Mouse (Mus musculus): ENCODE results near the gene Kif1a. TPM values are rescaled to one million over a fixed set of nuclear protein-coding genes. Genes with fewer than 3 reads are reported as not detected.

Kif1a gene
- polyA plus RNA-seq, 1 experiment from 2014 or later: 10.0 TPM

DNA sequence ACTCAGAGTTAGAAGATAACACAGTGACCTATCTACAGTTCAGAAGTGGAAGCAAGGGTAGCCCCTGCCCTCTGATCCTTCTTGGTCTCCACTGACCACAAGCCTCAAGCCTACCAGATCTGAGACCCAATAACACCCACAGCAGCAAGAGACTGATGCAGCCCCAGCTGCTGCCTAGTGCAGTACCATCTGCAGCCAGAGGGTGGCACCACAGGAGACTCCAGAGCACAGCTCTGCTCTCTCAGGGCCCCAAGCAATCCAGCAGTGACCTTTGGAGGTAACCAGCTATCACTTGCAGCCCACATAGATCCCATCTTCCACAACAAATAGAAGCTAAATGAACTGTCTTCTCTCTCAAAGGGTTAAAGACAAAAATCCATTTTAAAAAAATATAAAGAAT is 87.3 kb downstream of the Kif1a start:
- H3K4me3 ChIP-seq (replicated peaks): no peak overlapping the region
- H3K27me3 ChIP-seq: no peaks in the 10 kb centered on the region
- no peak overlapping the region for H3K9ac ChIP-seq
- H3K36me3 ChIP-seq: no peaks in the 10 kb centered on the region
- H3K4me2 ChIP-seq: no peak overlapping the region
- no peak for ATAC-seq (replicated peaks; ENCODE audit: low FRiP score)
- H3K9me3 ChIP-seq (replicated peaks): no peaks in the 10 kb centered on the region
- H3K27ac ChIP-seq: no peak overlapping the region
- H3K4me1 ChIP-seq: no peaks in the 10 kb centered on the region

- Histone ChIP-seq H3K4me2 (no peak overlapping the region), H3K9ac (no peak overlapping the region), H3K4me1 (no peaks in the 10 kb centered on the region), H3K4me3 (replicated peaks) (no peak overlapping the region), H3K27me3 (no peaks in the 10 kb centered on the region), H3K36me3 (no peaks in the 10 kb centered on the region), H3K9me3 (replicated peaks) (no peaks in the 10 kb centered on the region), H3K27ac (no peak overlapping the region)
- ATAC-seq (replicated peaks; ENCODE audit: low FRiP score): no peak
- 74% methylated on average over 4 of the region's 4 CpGs for WGBS
Measured at GRCm38 (mm10) chr1:93013367-93013766, 88.4 kb downstream of the Kif1a start.

DNA sequence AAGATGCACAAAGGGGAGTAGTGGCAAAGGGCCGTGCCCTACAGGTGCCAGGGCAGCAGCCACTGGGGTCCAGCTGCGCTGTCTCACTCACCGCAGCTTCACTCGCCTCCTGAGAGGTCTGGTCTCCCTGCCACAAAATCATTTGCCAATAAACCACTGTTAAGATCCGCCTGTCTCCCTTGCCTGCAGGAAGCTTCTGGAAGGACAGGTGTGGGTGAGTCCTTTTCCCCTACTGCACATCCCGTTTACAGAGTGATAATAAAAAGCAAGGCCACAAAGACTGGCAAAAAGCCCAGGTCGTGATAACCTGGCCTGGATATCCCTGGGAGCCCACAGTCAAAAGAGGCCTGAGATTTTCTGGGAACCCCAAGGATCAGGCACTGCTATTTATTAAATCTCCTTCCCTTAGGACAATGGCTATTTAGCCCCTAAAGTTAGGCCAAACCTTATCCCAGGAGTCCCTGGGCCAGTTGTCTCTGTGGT is 89.6 kb downstream of the Kif1a start:
- H3K9me3 ChIP-seq (replicated peaks): no peaks in the 10 kb centered on the region
- 60% methylated on average over 7 of the region's 7 CpGs for WGBS
- no peaks in the 10 kb centered on the region for H3K4me1 ChIP-seq
- ATAC-seq (replicated peaks; ENCODE audit: low FRiP score): no peak
- no peak overlapping the region for H3K9ac ChIP-seq
- H3K4me2 ChIP-seq: no peak overlapping the region
- no peak overlapping the region for H3K27ac ChIP-seq
- no peaks in the 10 kb centered on the region for H3K27me3 ChIP-seq
- H3K36me3 ChIP-seq: no peaks in the 10 kb centered on the region
- no peak overlapping the region for H3K4me3 ChIP-seq (replicated peaks)

DNA sequence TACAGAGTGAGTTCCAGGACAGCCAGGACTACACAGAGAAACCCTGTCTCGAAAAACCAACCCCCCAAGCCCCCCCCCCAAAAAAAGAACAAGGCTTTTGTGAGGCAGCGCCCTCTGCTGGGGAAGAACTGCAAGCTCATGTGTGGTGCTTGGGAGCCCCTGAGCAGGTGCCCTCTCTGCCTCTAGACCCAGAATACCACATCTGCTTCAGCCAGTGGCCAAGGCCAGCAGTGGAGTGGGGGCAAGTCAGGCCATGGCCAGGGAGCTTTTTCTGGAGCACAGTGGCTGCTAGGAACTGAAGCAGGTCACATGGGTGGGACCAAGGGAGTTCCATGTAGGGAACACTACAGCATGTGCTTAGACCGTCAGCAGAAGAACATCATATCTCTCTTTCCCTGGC is 91.0 kb downstream of the Kif1a start:
- ATAC-seq (replicated peaks; ENCODE audit: low FRiP score): no peak
- Histone ChIP-seq H3K4me1 (no peaks in the 10 kb centered on the region), H3K4me2 (no peak overlapping the region), H3K27me3 (no peaks in the 10 kb centered on the region), H3K27ac (no peak overlapping the region), H3K9me3 (replicated peaks) (no peaks in the 10 kb centered on the region), H3K36me3 (no peaks in the 10 kb centered on the region), H3K4me3 (replicated peaks) (no peak overlapping the region), H3K9ac (no peak overlapping the region)
- WGBS: 39% methylated on average over 3 of the region's 3 CpGs

- Histone ChIP-seq H3K4me3 (replicated peaks) (no peak overlapping the region), H3K9me3 (replicated peaks) (no peaks in the 10 kb centered on the region), H3K27ac (no peak overlapping the region), H3K4me1 (no peaks in the 10 kb centered on the region), H3K27me3 (no peaks in the 10 kb centered on the region), H3K36me3 (no peaks in the 10 kb centered on the region), H3K9ac (no peak overlapping the region), H3K4me2 (no peak overlapping the region)
- WGBS: 57% methylated on average over 4 of the region's 4 CpGs
- no peak for ATAC-seq (replicated peaks; ENCODE audit: low FRiP score)
Measured at GRCm38 (mm10) chr1:93009196-93009595, 92.6 kb downstream of the Kif1a start.

DNA sequence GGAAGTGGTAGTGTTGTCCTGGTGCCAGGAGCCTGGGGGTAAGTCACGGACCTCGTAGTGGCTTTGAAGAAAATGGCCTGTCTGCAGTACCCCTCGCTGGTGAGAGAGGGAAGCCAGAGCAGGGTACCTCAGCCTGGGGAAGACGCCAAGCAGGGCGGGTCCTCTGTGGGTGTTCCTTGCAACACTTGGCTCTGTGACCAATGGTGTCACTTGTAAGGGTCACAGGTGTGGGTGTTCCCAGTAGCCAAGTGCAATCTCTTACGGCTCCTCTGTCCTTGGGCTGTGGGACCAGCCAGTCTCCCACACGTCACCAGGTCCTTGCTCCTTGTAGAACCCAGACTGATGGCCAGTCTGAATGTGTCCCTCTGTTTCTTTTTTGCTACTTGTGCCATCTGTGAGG is 95.7 kb downstream of the Kif1a start, which contains the start of gene Aqp12:
TSS of gene Aqp12 (plus strand) at position 274 of the 400 bp plus-strand sequence.
- no peaks in the 10 kb centered on the region for H3K4me1 ChIP-seq
- H3K9ac ChIP-seq: no peak within 1 kb of the TSS
- H3K36me3 ChIP-seq: no peaks in the 10 kb centered on the region
- H3K27me3 ChIP-seq: no peaks in the 10 kb centered on the region
- H3K9me3 ChIP-seq (replicated peaks): no peaks in the 10 kb centered on the region
- WGBS: 75% methylated on average over 7 of the region's 7 CpGs
- no peak within 1 kb of the TSS for H3K27ac ChIP-seq
- H3K4me3 ChIP-seq (replicated peaks): no peak within 1 kb of the TSS
- no peak within 1 kb of the TSS for H3K4me2 ChIP-seq
- ATAC-seq (replicated peaks; ENCODE audit: low FRiP score): no peak

GRCm38 (mm10) chr1:92992880-92993279 is 108.9 kb downstream of the Kif1a start:
- Histone ChIP-seq H3K9ac (no peak overlapping the region), H3K4me3 (replicated peaks) (no peak overlapping the region), H3K27ac (no peak overlapping the region), H3K9me3 (replicated peaks) (no peaks in the 10 kb centered on the region), H3K4me1 (no peaks in the 10 kb centered on the region), H3K27me3 (no peaks in the 10 kb centered on the region), H3K4me2 (no peak overlapping the region), H3K36me3 (no peaks in the 10 kb centered on the region)
- no peak for ATAC-seq (replicated peaks; ENCODE audit: low FRiP score)
- WGBS: 76% methylated on average over 2 of the region's 2 CpGs

DNA sequence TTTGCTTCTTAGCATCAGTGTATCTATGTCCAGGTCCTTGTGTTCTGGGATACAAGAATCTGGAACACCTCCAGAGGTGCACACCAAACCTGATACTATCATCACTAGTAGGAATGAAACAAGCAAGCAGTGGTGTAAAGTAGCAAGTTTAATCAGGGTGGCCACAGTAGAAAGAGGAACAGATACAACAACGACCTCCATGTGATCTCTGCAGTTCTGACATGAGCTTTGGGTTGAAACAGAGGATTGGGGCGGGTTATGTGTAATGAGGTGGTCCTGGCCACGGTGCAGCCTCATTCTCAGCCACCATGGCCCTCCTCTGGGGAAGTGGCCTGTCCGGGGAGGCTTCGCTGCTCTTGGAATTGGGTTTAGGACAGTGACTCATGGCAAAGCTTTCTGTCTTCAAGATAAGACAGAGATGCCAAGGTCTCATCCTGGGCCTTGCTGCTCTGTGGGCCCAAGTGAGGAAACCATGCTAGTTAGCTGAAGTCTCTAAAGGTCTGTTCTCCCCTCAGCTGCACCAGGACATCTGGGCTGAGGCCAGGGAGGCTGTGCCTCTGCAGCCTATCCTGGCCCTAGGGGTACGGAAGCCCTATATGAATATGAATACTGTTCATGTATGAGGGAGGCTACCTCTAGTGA is 109.4 kb downstream of the Kif1a start:
- H3K27me3 ChIP-seq: no peaks in the 10 kb centered on the region
- no peaks in the 10 kb centered on the region for H3K36me3 ChIP-seq
- H3K4me1 ChIP-seq: no peaks in the 10 kb centered on the region
- 78% methylated on average over 6 of the region's 6 CpGs for WGBS
- H3K9ac ChIP-seq: no peak overlapping the region
- no peak overlapping the region for H3K27ac ChIP-seq
- no peak overlapping the region for H3K4me2 ChIP-seq
- H3K9me3 ChIP-seq (replicated peaks): no peaks in the 10 kb centered on the region
- no peak overlapping the region for H3K4me3 ChIP-seq (replicated peaks)
- no peak for ATAC-seq (replicated peaks; ENCODE audit: low FRiP score)

DNA sequence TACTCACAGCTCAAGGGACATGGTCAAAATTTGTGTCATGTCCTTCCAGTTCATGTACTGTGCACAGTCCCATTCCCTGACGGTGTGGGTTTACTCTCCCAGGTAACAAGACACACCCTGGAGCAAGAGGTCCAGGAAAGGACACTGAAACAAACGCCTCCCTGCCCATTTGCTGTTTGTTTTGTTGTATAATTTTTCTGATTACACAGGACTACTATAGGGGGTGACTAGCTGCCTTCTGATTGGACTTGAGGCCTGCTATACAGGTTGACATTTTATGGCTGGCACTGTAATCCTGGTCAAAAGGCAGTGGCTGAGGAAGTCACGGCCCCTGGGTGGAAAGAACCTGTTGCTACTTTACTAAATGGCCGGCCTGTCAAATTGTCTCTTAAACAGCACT is 111.9 kb downstream of the Kif1a start:
- Histone ChIP-seq H3K4me1 (no peaks in the 10 kb centered on the region), H3K27ac (no peak overlapping the region), H3K9me3 (replicated peaks) (no peaks in the 10 kb centered on the region), H3K36me3 (no peaks in the 10 kb centered on the region), H3K4me2 (no peak overlapping the region), H3K9ac (no peak overlapping the region), H3K27me3 (no peaks in the 10 kb centered on the region), H3K4me3 (replicated peaks) (no peak overlapping the region)
- WGBS: 42% methylated on average over 4 of the region's 4 CpGs
- no peak for ATAC-seq (replicated peaks; ENCODE audit: low FRiP score)

DNA sequence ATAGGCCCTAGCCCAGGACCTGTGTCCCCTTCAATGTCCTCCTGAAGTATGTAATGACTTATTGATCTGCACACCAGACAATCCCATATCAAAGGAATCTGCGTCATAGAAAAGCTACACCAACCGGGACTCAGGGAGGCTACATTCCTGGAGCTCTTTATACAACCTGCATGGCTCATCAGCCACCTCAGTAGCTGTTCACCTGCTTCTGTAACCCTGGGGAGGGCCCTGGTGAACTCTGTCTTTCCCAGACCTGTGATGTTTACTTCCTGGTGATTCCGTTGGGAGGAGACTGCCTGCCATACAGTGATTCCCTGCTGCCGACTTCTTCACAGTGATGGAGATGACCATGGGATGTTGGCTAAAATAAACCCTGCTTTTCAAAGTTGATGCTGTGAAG is 112.9 kb downstream of the Kif1a start:
- Histone ChIP-seq H3K27ac (no peak overlapping the region), H3K9me3 (replicated peaks) (no peaks in the 10 kb centered on the region), H3K27me3 (no peaks in the 10 kb centered on the region), H3K4me2 (no peak overlapping the region), H3K9ac (no peak overlapping the region), H3K4me3 (replicated peaks) (no peak overlapping the region), H3K36me3 (no peaks in the 10 kb centered on the region), H3K4me1 (no peaks in the 10 kb centered on the region)
- ATAC-seq (replicated peaks; ENCODE audit: low FRiP score): no peak
- 76% methylated on average over 4 of the region's 4 CpGs for WGBS

GRCm38 (mm10) chr1:92984999-92985398 is 116.8 kb downstream of the Kif1a start:
- Histone ChIP-seq H3K36me3 (no peaks in the 10 kb centered on the region), H3K27ac (no peak overlapping the region), H3K9ac (no peak overlapping the region), H3K4me1 (0 out of 2 replicates have a peak, but pooled peaks cover 6% of the 10 kb centered on the region), H3K4me2 (no peak overlapping the region), H3K9me3 (replicated peaks) (no peaks in the 10 kb centered on the region), H3K27me3 (no peaks in the 10 kb centered on the region), H3K4me3 (replicated peaks) (no peak overlapping the region)
- WGBS: 87% methylated on average over 5 of the region's 5 CpGs
- ATAC-seq (replicated peaks; ENCODE audit: low FRiP score): no peak

- no peak for ATAC-seq (replicated peaks; ENCODE audit: low FRiP score)
- Histone ChIP-seq H3K9me3 (replicated peaks) (no peaks in the 10 kb centered on the region), H3K4me2 (no peak overlapping the region), H3K27ac (no peak overlapping the region), H3K4me3 (replicated peaks) (no peak overlapping the region), H3K27me3 (0 out of 2 replicates have a peak, but pooled peaks cover 9% of the 10 kb centered on the region), H3K36me3 (no peaks in the 10 kb centered on the region), H3K9ac (no peak overlapping the region), H3K4me1 (peaks cover 15% of the 10 kb centered on the region; the same call in 1 of the 2 replicates)
- 91% methylated on average over 17 of the region's 17 CpGs for WGBS
Measured at GRCm38 (mm10) chr1:92982931-92983605, 118.7 kb downstream of the Kif1a start.
